Mouse (Mus musculus): ENCODE data around the gene Gm3045.

The Gm3045 gene

DNA sequence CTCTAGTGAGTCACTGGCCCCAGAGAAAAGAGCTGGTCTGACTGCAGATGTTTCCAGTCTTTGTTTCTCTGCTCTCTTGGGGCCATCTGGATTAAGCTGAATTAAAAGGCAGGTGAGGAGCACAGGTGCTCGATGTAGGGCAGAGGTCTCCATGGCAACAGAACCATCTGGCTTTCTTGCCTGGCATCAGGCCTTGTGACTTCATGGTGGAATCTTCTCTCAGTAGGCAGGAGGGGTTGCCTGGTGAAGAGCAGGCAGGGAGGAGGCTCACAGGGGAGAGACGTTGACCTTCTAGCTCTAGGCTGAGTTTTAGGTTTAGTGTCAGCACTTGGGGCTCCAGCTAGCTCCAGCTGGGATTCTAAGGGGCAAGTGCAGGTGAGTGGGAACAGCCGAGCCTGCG, at the start of gene Gm3045:
Gene Gm3045 (plus strand): TSS at position 230 of the 400 bp plus-strand sequence.
- no peak for DNase-seq

DNA sequence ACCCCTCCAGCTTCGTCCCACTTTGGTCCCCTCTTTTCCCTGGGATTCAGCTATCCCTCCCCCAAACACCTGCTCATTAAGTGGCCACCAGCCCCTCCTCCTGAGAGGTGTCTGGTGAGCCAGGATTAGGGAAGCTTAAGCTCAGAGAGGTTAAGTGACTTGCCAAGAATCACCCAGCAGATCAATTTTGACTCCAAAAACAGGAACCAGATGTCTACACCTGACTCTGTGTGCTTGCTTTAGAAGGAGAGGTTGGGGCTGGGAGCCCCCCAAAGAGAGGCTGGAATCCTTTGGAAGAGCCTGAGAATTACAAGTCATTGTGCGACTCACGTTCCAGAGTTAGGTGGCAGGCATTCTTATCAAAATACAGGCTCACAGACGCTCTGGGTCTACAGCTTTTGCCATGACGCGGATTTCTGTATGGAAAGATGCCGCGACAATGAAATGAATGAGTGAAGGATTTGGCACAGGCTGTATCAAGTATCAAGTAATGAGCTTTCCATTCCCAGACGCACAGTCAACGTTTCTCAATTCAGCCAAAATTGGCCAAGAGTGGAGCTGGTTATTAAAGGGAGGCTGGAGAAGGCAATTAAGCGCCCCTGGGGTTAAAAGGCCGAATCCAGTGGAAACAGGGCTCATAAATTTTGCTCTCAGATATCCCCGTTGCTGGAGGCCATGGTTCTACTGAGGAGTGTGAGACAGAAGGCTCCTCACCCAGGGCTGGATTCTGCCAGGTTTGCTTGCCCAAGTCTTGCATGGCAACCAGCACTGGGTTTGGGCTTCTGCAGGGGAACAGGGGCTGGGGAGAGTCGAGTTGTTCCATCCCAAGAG, 45.3 kb upstream of the Gm3045 start:
- DNase-seq: no peak

DNA sequence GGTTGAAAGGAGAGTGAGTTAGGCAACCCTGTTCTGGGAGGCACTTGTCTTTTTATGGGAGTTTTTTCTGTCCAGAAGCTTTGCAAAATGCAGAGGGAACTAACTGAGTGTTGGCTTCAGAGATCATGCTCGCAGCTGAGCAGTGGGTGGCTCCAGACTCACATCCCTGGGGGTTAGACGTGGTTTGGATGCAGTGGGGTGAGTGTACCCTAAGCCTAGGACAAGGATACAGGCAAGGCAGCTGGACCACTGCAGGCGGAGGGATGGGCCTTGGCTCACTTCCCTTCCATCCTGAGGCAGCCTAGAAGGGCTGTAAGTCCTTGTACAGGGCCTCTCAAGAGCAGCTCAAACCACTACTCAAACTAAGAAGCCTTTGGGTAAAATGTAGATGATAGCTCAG, 43.0 kb upstream of the Gm3045 start:
- DNase-seq: no peak

DNA sequence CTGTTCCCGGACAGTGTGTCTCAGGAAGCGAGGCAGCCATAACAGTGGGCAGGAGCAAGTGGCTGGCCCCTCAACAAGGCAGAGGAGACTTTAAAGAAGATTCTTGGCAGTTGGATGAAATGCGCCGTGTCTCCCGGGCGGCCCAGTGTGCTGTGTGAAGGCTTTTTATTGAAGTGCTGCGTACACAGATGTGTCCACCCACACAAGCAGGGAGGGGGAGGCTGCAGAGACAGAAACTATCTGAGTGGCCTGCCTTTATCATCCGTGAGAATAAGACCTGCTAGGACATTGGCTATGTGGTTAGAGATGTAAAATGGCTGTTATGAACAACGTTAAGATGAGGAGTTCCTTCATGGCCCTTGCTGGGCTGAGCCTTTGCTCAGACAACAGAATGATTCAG, 40.0 kb upstream of the Gm3045 start:
- no peak for DNase-seq

DNA sequence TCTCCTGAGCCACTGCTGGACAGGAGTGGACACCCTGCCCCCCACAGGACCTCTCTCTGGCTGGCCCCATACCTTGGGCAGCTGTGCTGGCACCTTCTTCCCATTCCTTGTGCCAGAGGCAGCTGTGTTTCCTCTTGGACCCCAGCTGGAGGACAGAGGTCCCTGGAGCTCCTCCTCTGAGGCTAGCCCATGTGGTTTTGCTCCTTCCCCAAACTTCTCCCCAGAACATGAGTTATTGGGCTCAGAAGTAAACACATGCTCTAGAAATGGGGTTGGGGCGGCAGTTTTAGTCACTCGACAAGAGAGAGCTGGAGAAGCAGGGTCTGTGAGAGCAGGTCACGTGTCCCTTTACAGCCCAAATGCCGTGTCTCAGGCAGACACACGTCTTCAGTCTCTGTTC, 39.0 kb upstream of the Gm3045 start:
- no peak for DNase-seq

DNA sequence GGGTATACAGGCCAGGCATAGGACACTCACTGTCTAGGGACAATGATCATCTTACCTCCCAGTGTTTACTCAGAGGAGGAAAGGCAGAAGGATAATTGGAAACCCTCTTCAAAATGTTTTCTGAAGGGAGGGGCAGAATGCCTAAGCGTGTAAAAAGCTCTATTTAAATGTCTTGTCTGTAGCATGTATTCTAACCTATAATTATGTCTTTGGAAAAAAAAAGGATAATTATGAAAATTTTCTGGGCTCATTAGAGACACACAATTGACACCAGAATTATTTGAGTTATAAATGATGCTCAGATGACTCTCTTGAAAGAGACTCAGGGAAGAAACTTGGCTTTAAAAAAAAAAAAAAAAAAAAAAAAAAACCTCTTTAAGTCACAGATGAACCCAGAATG, 38.4 kb upstream of the Gm3045 start:
- DNase-seq: no peak

DNA sequence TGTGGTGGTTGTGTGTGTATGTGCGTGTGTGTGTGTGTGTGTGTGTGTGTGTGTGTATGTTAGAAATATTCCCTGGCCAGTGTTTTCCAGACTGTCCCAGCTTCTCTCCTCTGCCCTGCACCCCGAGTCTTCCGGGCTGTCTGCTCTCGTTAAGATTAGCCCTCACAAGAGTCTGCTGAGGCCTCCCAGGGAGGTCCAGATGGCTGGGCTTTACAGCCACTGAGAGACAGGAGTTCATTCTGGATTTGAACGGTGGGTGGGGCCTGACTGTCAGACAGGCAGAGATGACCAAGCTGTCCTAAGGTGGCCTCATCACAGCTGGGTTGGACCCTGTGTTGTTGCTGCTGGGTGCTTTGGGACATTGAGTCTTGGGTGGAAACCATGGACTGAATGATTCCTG, 28.8 kb upstream of the Gm3045 start:
- no peak for DNase-seq

DNA sequence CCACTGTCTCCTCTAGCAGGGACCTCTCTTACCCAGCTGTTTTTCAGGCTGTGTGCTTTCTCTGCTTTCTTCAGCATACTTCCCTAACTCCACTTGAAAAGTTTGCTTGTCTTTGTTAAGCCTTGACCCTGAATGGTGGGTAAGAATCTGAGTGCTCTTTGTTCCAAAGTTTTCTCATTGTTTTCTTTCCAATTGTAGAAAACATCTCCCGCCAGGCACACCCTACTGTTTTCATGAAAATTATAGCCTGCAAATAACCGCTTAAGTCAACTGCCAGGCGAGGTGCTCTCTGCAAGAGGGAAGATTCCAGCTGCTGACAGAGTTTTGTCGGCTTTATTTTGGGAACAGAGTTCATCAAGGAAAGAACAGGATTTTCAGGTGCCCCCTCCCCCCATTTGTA, 25.2 kb upstream of the Gm3045 start:
- DNase-seq: no peak

DNA sequence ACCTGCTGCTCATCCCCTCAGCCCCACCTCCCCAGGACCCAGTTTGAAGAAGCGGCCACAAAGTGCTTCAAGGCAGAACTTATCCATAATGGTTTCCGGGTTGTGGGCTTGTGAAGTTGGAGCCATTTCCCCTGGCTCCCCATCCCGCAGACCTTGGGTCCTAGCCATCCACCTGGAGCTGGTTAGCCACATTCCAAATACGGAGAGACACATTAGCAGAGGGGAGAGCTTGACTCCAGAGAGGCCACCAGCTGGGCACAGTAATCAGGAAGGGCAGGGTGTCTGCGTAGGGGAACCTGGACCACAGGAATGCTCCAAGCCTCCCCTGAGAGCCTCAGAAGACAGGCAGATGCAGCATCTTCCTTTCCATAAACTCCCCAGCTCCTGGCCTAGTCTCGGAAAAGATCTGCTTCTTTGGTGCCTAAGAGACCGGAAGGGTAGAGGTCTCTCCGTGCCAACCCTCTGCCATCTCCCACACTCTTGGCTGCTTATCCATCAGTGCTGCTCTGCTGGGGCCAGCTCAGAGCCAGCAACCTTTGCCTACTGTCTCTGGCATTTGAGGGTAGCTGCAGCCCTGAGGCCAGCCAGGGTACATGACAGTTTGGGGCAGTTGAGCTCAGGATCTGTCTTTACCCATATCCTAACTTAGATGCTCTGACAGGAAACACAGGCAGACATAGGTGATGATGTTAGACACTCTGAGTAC, 22.9 kb upstream of the Gm3045 start:
- no peak for DNase-seq

DNA sequence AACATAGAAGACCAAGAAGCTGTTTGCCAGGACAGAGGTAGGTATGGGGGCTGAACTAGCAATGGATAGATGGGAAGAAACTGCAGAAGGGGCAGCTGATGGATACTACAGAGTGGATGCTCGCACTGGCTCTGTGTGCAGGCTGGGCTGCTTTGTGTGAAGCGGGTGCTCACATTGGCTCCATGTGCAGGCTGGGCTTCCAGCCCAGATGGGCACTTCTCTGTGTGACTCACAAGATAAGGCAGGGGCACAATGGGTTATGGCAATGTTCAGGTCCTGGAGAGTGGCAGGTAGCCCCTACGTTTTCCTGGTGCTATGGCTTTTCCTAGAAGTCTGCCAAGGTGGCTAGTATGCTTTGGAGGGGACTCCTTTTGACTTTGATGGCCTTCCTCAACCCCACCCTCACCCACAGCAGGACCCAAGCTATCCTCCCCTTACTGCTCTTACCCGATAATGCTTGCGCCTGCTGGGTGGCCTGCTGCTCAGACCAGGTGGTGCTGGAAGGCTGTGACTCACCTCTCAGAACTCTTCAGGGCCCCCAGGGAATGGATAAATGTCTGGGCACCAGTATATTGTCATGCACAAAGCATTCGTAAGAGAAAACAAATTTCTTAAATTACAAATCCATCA, 21.8 kb upstream of the Gm3045 start:
- peak; percentile 40 for DNase-seq

DNA sequence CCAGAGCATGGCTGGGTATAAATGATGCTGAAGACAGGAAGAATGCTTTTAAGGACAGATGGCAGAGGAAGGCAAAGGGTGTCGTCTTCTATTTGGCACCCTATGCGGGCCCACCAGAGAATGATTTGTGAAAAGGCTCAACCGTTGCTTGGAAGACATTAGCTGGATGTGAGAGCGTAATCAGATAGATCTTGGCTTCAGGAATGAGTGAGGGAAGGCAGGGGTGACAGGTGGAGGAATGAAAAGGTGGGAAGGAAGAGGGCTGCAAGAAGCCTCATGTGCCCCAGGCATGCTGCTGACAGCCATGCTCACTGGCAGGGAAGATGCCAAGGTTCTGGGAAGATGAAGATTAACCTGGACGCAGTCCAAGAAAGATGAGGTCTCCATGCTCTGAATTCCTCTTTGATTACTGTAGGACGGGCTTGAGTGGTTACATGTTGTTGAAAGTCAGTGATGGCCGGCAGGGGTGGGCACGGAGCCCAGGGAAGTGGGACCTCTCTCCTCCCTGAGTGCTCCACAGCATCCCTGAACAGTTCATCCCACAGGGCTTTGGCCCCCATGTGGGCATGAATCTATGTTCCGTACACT, 14.0 kb upstream of the Gm3045 start:
- DNase-seq: no peak

DNA sequence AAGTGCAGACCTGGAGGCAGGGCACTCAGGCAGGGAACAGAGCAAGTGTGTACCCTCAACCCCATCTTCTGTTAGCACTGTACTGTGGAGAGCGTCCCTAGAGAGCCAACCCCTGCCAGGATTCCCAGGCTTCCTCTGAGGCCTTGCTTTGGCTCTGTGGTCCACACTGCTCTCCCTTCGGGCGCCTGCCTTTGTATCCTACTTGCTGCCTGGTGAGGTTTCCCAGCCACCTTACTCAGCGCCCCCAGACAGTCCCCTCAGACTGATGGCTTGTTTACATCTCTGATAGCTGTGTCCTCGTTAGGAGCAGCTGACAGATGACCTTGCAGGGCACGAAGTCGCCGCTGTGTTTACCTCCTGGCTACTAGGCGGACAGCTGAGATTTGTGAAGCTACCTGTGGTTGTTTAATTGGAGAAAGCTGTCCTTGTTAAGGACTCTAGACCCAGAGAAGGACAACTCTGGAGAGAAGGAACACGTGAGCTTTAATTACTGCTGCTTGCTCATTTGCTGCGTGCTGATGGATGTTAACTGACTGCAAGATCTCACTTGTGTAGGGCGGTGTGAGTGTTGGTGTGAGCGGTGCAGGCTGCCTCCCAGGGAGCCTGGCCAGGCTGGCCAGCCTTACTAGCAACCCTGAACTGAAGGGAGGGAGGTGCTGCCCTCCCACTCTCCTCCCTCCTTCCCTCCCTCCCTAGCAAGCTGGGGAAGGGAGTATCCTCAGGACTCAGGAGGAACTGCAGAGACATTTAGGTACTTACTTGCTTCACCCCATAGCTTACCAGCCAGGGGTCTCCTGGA, 7.5 kb upstream of the Gm3045 start:
- DNase-seq: no peak

DNA sequence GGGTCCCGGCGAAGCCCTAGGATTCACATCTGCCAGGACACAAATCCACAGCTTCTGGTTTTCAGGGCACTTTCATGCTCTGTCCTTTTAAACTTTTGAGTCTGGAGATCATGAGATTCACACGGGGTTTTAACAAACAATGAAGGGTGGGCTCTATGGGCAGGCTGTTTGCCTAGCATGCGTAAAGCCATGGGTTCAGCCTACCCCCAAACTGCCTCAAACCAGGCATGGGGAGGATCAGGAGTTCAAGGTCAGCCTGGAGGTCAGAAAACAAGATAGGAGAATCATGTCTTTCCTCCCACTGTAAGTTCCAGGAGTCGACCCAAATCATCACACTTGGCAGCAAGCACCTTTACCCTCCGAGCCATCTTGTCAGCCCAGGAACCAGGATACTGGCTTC, 6.9 kb upstream of the Gm3045 start:
- DNase-seq: no peak

DNA sequence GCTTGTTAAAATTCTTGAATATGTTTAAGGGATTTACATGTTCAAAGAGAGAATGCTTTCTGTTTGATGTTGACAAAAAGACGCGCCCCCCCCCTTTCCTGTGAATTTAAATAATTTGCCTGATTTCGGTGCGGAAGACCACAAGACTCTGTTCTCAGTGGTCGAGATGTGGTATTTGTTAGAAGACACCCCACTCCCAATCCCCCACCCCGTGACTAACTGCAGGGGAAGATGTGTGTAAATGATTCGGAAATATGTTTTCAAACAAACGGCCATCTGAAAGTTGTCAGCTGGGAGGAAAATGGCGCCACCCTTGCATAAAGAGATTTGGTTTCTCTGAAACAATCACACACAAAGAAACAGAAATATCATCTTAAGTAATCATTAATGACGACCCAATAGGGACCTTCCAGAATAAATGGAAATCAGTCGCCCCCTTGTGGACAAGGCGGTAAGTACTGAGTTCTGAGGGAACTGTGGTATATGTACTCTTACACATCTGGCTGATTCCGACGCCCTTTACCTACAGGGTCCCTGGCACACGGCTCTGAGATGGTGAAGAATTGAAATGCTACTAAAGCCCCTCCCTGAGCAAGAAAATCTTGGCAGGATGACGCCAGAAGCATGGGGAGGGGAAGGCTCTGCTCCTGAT, 4.2 kb upstream of the Gm3045 start:
- DNase-seq: peak; percentile 57

DNA sequence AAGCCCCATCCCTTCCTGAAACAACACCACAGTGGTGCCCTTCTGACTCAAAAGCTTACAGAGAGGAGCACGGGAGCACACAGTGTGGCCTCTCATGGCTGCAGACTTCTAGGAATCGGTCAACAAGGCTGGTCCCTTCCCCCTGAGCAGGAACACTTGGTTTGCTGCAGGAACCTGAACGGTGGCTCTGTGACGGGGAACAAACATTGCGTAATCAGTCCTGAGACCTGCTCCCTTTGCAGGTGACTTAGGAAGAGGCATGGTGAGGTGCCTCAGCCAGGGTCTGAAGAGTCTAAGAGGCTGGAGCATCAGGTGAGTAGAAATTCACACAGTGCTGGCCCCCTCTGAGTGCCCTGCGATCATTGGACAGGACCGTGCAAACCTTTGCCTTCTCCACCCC, 463 bp upstream of the Gm3045 start:
- DNase-seq: no peak

DNA sequence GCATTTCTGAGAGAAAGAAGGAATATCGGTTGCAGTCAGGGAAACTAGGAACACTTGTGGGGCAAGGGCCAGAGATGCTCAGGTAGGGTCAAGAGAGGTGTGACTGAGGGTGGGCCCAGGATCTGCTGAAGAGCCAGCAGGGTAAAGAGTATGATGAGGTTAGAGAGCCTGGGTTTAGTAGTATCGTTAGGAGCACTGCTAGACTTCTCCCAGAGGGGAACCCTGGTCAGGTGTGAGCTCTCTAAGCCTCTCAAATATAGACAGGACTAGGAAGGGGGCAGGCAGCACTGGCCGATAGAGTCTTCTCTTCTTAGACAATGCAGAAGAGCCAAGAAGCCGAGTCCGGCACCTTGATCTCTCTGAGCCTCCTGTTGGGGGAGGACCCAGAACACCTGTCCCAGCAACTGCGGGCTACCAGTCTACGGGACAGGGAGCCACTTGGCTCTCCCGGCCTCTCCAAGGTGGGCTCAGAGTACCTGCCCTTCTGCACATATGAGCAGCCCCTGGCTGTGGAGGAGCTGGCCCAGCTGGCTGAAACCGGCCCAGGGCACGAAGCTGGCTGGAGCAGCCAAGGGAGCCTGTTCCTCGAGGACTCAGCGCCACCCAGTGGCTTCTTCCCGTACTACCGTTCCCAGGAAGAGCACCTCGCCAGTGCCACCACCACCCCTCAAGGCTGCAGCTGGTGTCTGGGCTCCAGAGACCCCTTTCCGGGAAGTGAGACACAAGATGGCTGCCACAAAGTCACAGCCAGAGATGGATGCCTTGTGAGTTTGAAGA, 2.5 kb downstream of the Gm3045 start:
- peak; percentile 76 for DNase-seq

DNA sequence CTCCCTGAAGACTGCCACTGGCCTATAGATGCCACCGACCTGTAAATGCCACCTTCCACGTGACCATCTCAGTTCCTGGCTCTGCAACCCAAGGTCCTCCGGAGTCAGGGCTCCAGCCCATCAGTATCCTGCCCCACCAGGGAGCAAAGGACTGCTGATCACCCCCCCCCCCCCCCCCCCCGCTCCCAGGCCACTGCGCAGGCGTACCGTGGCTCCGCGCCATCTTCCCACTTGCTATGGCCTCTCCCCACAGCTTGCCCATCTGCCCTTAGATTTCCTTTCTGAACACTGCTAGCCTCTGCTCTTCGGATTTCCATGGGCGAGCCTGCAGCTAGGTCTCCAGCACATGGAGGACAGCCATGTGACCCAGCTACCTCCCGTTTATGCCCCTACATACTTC, 6.1 kb downstream of the Gm3045 start:
- DNase-seq: peak; percentile 44

DNA sequence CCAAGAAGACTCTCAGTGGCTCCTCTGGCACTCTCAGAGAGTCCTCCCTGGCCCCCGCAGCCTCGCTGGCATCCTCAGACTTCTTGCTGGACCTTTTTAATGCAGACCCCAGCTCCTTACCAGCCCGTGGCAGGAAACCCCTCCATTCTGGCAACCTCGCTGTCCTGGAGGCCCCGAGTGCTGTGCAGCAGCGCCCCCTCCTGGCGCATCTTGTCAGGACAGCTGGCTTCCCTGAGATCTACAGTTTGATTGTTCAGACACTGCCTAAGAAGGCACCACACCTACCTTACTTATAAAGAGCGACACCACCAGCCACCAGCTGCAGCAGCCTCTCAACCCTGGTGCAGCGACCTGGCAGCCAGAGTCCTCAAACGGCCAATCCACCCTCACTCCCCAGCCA, 7.1 kb downstream of the Gm3045 start:
- DNase-seq: peak; percentile 72

DNA sequence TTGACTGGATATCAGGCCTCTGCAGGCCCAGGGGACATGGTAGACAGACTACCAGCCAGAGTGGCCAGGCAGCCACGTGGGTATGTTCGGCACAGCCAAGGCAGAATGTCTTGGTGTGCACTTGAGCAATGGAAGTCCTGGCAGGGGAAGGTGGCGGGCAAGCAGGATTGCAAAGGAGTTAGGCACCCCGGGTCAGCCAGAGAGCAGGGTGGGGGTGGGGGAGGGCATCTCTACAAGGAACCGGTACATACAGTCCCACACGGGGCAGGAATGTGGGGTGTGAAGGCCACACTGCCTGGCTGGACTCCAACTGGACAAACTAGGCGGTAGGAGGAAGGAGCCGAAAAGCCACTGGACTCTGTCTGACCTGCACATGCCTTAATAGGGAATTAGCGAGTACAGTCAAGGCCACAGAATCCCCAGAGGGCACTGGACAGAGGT, 7.9 kb downstream of the Gm3045 start:
- no peak for DNase-seq

DNA sequence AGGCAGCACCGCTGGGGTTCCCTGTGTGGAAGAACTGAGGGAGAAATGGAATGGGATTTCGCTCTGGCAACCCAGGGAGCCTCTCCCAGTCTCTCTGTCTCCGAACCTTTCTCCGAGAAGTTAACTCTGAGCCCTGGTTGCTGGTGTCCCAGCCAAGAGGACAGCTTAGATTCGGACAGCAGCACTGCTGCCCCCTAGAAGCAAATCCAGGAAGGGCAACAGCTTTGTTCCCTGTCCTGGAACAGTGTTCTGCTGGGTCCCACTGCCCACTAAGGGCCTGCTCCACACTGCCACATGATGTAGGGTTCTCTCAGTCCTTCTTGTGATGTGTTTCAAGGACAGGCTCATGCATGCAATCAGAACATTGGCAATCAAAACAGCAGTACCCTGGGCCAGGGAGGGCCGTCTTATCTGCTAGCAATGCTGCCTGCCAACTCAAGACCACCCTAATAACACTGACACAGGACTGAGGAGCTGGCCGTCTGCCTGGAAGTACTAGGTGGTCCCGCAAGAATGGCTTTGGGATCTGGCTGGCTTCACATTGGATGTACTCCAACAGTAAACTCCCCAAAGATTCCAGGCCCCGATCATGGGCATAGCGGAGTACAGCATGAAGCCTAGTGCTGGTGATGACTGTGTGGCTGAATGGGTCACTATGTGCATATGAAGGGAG, 9.4 kb downstream of the Gm3045 start:
- no peak for DNase-seq

Measured in cerebellum, adult 8-10 months (tissue).